Mouse (Mus musculus) neural tube, embryonic 13.5 days (tissue): ENCODE results near the gene Tlr9. TPM values are rescaled to one million over a fixed set of nuclear protein-coding genes. Genes with fewer than 3 reads are reported as not detected.

Experiments used
- ATAC-seq: fragments of 200-750 bp; cut with Nextera tagmentation; 2 replicates; pipeline ENCODE4 v1.8.0; 2017; ENCODE audit warnings: low read depth, mild to moderate bottlenecking, moderate TSS enrichment, moderate library complexity
- H3K27ac ChIP-seq: fragments of 300-500 bp; sonication (generic); replicated peaks from 2 replicates; pipeline ENCODE4 v1.5.1; 2015; ENCODE audit warnings: moderate library complexity, mild to moderate bottlenecking, inconsistent platforms
- H3K27me3 ChIP-seq: fragments of 300-500 bp; sonication (generic); 2 replicates; pipeline ENCODE4 v1.6.1; 2015; ENCODE audit warnings: mild to moderate bottlenecking, inconsistent platforms
- H3K36me3 ChIP-seq: fragments of 300-500 bp; sonication (generic); 2 replicates; pipeline ENCODE4 v1.6.1; 2015; ENCODE audit warnings: mild to moderate bottlenecking, inconsistent platforms
- H3K4me1 ChIP-seq: fragments of 300-500 bp; sonication (generic); replicated peaks from 2 replicates; pipeline ENCODE4 v1.6.1; 2015; ENCODE audit warnings: inconsistent platforms
- H3K4me2 ChIP-seq: fragments of 300-500 bp; sonication (generic); 2 replicates; pipeline ENCODE4 v1.6.1; 2015; ENCODE audit warnings: inconsistent platforms, mild to moderate bottlenecking, moderate library complexity
- H3K4me3 ChIP-seq: fragments of 300-500 bp; sonication (generic); 2 replicates; pipeline ENCODE4 v1.5.1; 2015; ENCODE audit warnings: mild to moderate bottlenecking, inconsistent platforms
- H3K9ac ChIP-seq: fragments of 300-500 bp; sonication (generic); 2 replicates; pipeline ENCODE4 v1.6.1; 2015; ENCODE audit warnings: moderate library complexity, mild to moderate bottlenecking, inconsistent platforms
- H3K9me3 ChIP-seq: fragments of 300-500 bp; sonication (generic); 2 replicates; pipeline ENCODE4 v1.6.1; 2016; ENCODE audit warnings: inconsistent platforms
- WGBS: fragments of 180-500 bp; shearing (Covaris S2); methylation state at CpG from one replicate; pipeline ENCODE4 v1.1.7; 2015; 5-methylcytosine and 5-hydroxymethylcytosine counted together
- polyA plus RNA-seq: library from polyadenylated mRNA; unstranded; fragments of >200 nt; fragmentation: Nextera tagmentation; extraction: Ambion mirVana; gene quantifications from 2 replicates; pipeline ENCODE4 v1.2.1, GENCODE M21; 2015

Tlr9 gene
- polyA plus RNA-seq: not detected in 2 replicates

- H3K27ac ChIP-seq: no peak within 1 kb of the TSS
- peaks cover 17% of the 10 kb centered on the region for H3K27me3 ChIP-seq
- H3K4me2 ChIP-seq: no peak within 1 kb of the TSS
- H3K9ac ChIP-seq: no peak within 1 kb of the TSS
- no peak for ATAC-seq
- no peaks in the 10 kb centered on the region for H3K9me3 ChIP-seq
- peaks cover 9% of the 10 kb centered on the region for H3K4me1 ChIP-seq
- 71% methylated on average over 4 of the region's 4 CpGs for WGBS
- H3K4me3 ChIP-seq: no peak within 1 kb of the TSS
- H3K36me3 ChIP-seq: no peaks in the 10 kb centered on the region
Measured at GRCm38 (mm10) chr9:106222261-106222851, at the start of gene Tlr9. Gene Tlr9, plus strand, starts transcription at chr9:106222598.

GRCm38 (mm10) chr9:106173363-106173762 lies 49.0 kb upstream of the Tlr9 start:
- no peaks in the 10 kb centered on the region for H3K9me3 ChIP-seq
- WGBS: 64% methylated on average over 2 of the region's 2 CpGs
- peaks cover 56% of the 10 kb centered on the region for H3K4me1 ChIP-seq
- no peak for ATAC-seq
- H3K4me2 ChIP-seq: peak overlapping the region; percentile 94
- H3K9ac ChIP-seq: no peak overlapping the region
- H3K27ac ChIP-seq: no peak overlapping the region
- H3K27me3 ChIP-seq: no peaks in the 10 kb centered on the region
- peak overlapping the region; percentile 74 for H3K4me3 ChIP-seq
- H3K36me3 ChIP-seq: peaks cover 24% of the 10 kb centered on the region

GRCm38 (mm10) chr9:106175552-106176200 lies 46.7 kb upstream of the Tlr9 start:
- Histone ChIP-seq H3K36me3 (peaks cover 44% of the 10 kb centered on the region), H3K27ac (no peak overlapping the region), H3K4me3 (no peak overlapping the region), H3K9me3 (no peaks in the 10 kb centered on the region), H3K27me3 (no peaks in the 10 kb centered on the region), H3K4me2 (0 out of 2 replicates have a peak overlapping the region, but pooled peaks have one; percentile 1), H3K9ac (no peak overlapping the region), H3K4me1 (peaks cover 47% of the 10 kb centered on the region)
- ATAC-seq: no peak
- WGBS: 81% methylated on average over 3 of the region's 3 CpGs

GRCm38 (mm10) chr9:106176769-106177168 lies 45.6 kb upstream of the Tlr9 start:
- no peaks in the 10 kb centered on the region for H3K27me3 ChIP-seq
- H3K9ac ChIP-seq: no peak overlapping the region
- 78% methylated on average over 5 of the region's 5 CpGs for WGBS
- H3K4me3 ChIP-seq: no peak overlapping the region
- no peaks in the 10 kb centered on the region for H3K9me3 ChIP-seq
- no peak for ATAC-seq
- no peak overlapping the region for H3K27ac ChIP-seq
- H3K36me3 ChIP-seq: peaks cover 55% of the 10 kb centered on the region
- H3K4me1 ChIP-seq: peaks cover 47% of the 10 kb centered on the region
- H3K4me2 ChIP-seq: no peak overlapping the region

- Histone ChIP-seq H3K27ac (no peak overlapping the region), H3K36me3 (peaks cover 65% of the 10 kb centered on the region), H3K4me2 (no peak overlapping the region), H3K9ac (no peak overlapping the region), H3K4me3 (no peak overlapping the region), H3K9me3 (no peaks in the 10 kb centered on the region), H3K4me1 (peaks cover 37% of the 10 kb centered on the region), H3K27me3 (no peaks in the 10 kb centered on the region)
- no peak for ATAC-seq
- 89% methylated on average over 6 of the region's 6 CpGs for WGBS
Measured at GRCm38 (mm10) chr9:106177799-106178198, 44.6 kb upstream of the Tlr9 start.

- no peak overlapping the region for H3K9ac ChIP-seq
- no peak overlapping the region for H3K27ac ChIP-seq
- ATAC-seq: no peak
- no peak overlapping the region for H3K4me3 ChIP-seq
- H3K4me1 ChIP-seq: peaks cover 21% of the 10 kb centered on the region
- WGBS: 91% methylated on average over 2 of the region's 2 CpGs
- no peaks in the 10 kb centered on the region for H3K9me3 ChIP-seq
- no peaks in the 10 kb centered on the region for H3K27me3 ChIP-seq
- H3K4me2 ChIP-seq: no peak overlapping the region
- peaks cover 82% of the 10 kb centered on the region for H3K36me3 ChIP-seq
Measured at GRCm38 (mm10) chr9:106179454-106179853, 42.9 kb upstream of the Tlr9 start.

GRCm38 (mm10) chr9:106179964-106180363 lies 42.4 kb upstream of the Tlr9 start:
- H3K27ac ChIP-seq: no peak overlapping the region
- no peaks in the 10 kb centered on the region for H3K27me3 ChIP-seq
- H3K36me3 ChIP-seq: peaks cover 87% of the 10 kb centered on the region
- no peaks in the 10 kb centered on the region for H3K9me3 ChIP-seq
- 96% methylated on average over 3 of the region's 3 CpGs for WGBS
- H3K4me3 ChIP-seq: no peak overlapping the region
- no peak overlapping the region for H3K4me2 ChIP-seq
- no peak overlapping the region for H3K9ac ChIP-seq
- no peak for ATAC-seq
- H3K4me1 ChIP-seq: peaks cover 16% of the 10 kb centered on the region

GRCm38 (mm10) chr9:106182146-106182545 lies 40.3 kb upstream of the Tlr9 start:
- H3K27ac ChIP-seq: no peak overlapping the region
- H3K4me1 ChIP-seq: no peaks in the 10 kb centered on the region
- no peak overlapping the region for H3K4me3 ChIP-seq
- H3K36me3 ChIP-seq: peaks cover 96% of the 10 kb centered on the region
- ATAC-seq: no peak
- H3K4me2 ChIP-seq: no peak overlapping the region
- H3K9ac ChIP-seq: no peak overlapping the region
- no peaks in the 10 kb centered on the region for H3K9me3 ChIP-seq
- no peaks in the 10 kb centered on the region for H3K27me3 ChIP-seq
- 97% methylated on average over 4 of the region's 4 CpGs for WGBS

GRCm38 (mm10) chr9:106183996-106184395 lies 38.4 kb upstream of the Tlr9 start:
- no peak overlapping the region for H3K4me3 ChIP-seq
- no peaks in the 10 kb centered on the region for H3K4me1 ChIP-seq
- H3K27ac ChIP-seq: no peak overlapping the region
- peaks cover 97% of the 10 kb centered on the region for H3K36me3 ChIP-seq
- H3K9me3 ChIP-seq: no peaks in the 10 kb centered on the region
- H3K9ac ChIP-seq: no peak overlapping the region
- no peak overlapping the region for H3K4me2 ChIP-seq
- no peak for ATAC-seq
- 96% methylated on average over 5 of the region's 5 CpGs for WGBS
- H3K27me3 ChIP-seq: no peaks in the 10 kb centered on the region

- ATAC-seq: no peak
- H3K4me3 ChIP-seq: no peak overlapping the region
- H3K27me3 ChIP-seq: no peaks in the 10 kb centered on the region
- no peaks in the 10 kb centered on the region for H3K9me3 ChIP-seq
- H3K27ac ChIP-seq: no peak overlapping the region
- H3K36me3 ChIP-seq: peaks cover 71% of the 10 kb centered on the region
- 100% methylated on average over 1 of the region's 1 CpGs for WGBS
- H3K4me2 ChIP-seq: no peak overlapping the region
- peaks cover 9% of the 10 kb centered on the region for H3K4me1 ChIP-seq
- no peak overlapping the region for H3K9ac ChIP-seq
Measured at GRCm38 (mm10) chr9:106191355-106191754, 31.0 kb upstream of the Tlr9 start.

- H3K27me3 ChIP-seq: no peaks in the 10 kb centered on the region
Measured at GRCm38 (mm10) chr9:106192024-106192423, 30.4 kb upstream of the Tlr9 start.

GRCm38 (mm10) chr9:106192998-106193397 lies 29.4 kb upstream of the Tlr9 start:
- no peak for ATAC-seq
- Histone ChIP-seq H3K4me3 (no peak overlapping the region), H3K27me3 (no peaks in the 10 kb centered on the region), H3K9me3 (no peaks in the 10 kb centered on the region), H3K4me2 (no peak overlapping the region), H3K27ac (no peak overlapping the region), H3K4me1 (peaks cover 9% of the 10 kb centered on the region), H3K9ac (no peak overlapping the region), H3K36me3 (peaks cover 54% of the 10 kb centered on the region)
- 89% methylated on average over 1 of the region's 1 CpGs for WGBS

More at GRCm38 (mm10) chr9:106192024-106192423, 30.4 kb upstream of the Tlr9 start:
- 94% methylated on average over 8 of the region's 8 CpGs for WGBS
- Histone ChIP-seq H3K9ac (no peak overlapping the region), H3K4me3 (no peak overlapping the region), H3K9me3 (no peaks in the 10 kb centered on the region), H3K36me3 (peaks cover 64% of the 10 kb centered on the region), H3K4me1 (peaks cover 9% of the 10 kb centered on the region), H3K27ac (no peak overlapping the region), H3K4me2 (no peak overlapping the region)
- ATAC-seq: no peak
